Mouse (Mus musculus) heart, embryonic 16.5 days (tissue): ENCODE results near the gene Gnaz. TPM values are rescaled to one million over a fixed set of nuclear protein-coding genes. Genes with fewer than 3 reads are reported as not detected.

Source experiments
- ATAC-seq: fragments of 200-750 bp; cut with Nextera tagmentation; replicated peaks from 2 replicates; pipeline ENCODE4 v1.8.0; 2017; ENCODE audit warnings: moderate number of reproducible peaks; ENCODE audit not compliant: insufficient read depth, low FRiP score; ENCODE audit errors: extremely low read depth
- H3K27ac ChIP-seq: fragments of 300-500 bp; sonication (generic); 2 replicates; pipeline ENCODE4 v1.5.1; 2014; ENCODE audit warnings: mild to moderate bottlenecking, low read length, control low read depth, moderate library complexity
- H3K27me3 ChIP-seq: fragments of 300-500 bp; sonication (generic); 2 replicates; pipeline ENCODE4 v1.6.1; 2014; ENCODE audit warnings: low read length, mixed read lengths; ENCODE audit not compliant: control insufficient read depth, insufficient read depth
- H3K36me3 ChIP-seq: fragments of 300-500 bp; sonication (generic); 2 replicates; pipeline ENCODE4 v1.6.1; 2014; ENCODE audit not compliant: control insufficient read depth, insufficient read depth
- H3K4me1 ChIP-seq: fragments of 300-500 bp; sonication (generic); 2 replicates; pipeline ENCODE4 v1.6.1; 2014; ENCODE audit warnings: low read length, mixed read lengths; ENCODE audit not compliant: control insufficient read depth, insufficient read depth
- H3K4me2 ChIP-seq: fragments of 300-500 bp; sonication (generic); 2 replicates; pipeline ENCODE4 v1.6.1; 2014; ENCODE audit warnings: low read depth, mild to moderate bottlenecking, control low read depth, low read length
- H3K4me3 ChIP-seq: fragments of 300-500 bp; sonication (generic); 2 replicates; pipeline ENCODE4 v1.5.1; 2014; ENCODE audit warnings: mild to moderate bottlenecking, control low read depth, low read length
- H3K9ac ChIP-seq: fragments of 300-500 bp; sonication (generic); 2 replicates; pipeline ENCODE4 v1.6.1; 2014; ENCODE audit warnings: low read length, control low read depth
- H3K9me3 ChIP-seq: fragments of 300-500 bp; sonication (generic); replicated peaks from 2 replicates; pipeline ENCODE4 v1.6.1; 2016; ENCODE audit warnings: low read length; ENCODE audit not compliant: control insufficient read depth
- WGBS: fragments of 180-500 bp; shearing (Covaris S2); extraction: QIAGEN DNeasy Blood & Tissue Kit; methylation state at CpG from one replicate; pipeline ENCODE4 v1.1.7; 2014; 5-methylcytosine and 5-hydroxymethylcytosine counted together
- polyA plus RNA-seq: library from polyadenylated mRNA; unstranded; fragments of >200 nt; fragmentation: Nextera tagmentation; extraction: Ambion mirVana; gene quantifications from 2 replicates; pipeline ENCODE4 v1.2.1, GENCODE M21; 2015

The Gnaz gene
- polyA plus RNA-seq, 1 experiment from 2014 or later: 0.79 TPM

DNA sequence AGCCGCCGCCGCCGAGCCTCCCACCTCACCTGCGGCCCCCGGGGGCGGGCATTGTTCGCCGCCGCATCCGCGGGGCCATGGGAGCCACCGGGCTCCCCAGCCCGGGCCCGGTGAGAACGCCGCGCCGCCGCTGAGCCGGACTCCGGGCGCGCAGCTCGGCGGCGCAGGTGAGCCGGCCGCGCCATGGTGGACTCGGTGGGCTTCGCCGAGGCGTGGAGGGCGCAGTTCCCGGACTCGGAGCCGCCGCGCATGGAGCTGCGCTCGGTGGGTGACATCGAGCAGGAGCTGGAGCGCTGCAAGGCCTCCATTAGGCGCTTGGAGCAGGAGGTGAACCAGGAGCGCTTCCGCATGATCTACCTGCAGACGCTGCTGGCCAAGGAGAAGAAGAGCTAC lies 93.9 kb downstream of the Gnaz start:
- Histone ChIP-seq H3K9me3 (no peaks in the 10 kb centered on the region), H3K9ac (peak overlapping the region; percentile 83), H3K4me1 (peaks cover 37% of the 10 kb centered on the region), H3K4me2 (peak overlapping the region; percentile 77), H3K27ac (no peak overlapping the region), H3K27me3 (peaks cover 24% of the 10 kb centered on the region), H3K4me3 (peak overlapping the region; percentile 77), H3K36me3 (no peaks in the 10 kb centered on the region)
- WGBS: under 1% methylated on average over 36 of the region's 48 CpGs
- peak; percentile 18; the same call in 1 of the 2 replicates for ATAC-seq

DNA sequence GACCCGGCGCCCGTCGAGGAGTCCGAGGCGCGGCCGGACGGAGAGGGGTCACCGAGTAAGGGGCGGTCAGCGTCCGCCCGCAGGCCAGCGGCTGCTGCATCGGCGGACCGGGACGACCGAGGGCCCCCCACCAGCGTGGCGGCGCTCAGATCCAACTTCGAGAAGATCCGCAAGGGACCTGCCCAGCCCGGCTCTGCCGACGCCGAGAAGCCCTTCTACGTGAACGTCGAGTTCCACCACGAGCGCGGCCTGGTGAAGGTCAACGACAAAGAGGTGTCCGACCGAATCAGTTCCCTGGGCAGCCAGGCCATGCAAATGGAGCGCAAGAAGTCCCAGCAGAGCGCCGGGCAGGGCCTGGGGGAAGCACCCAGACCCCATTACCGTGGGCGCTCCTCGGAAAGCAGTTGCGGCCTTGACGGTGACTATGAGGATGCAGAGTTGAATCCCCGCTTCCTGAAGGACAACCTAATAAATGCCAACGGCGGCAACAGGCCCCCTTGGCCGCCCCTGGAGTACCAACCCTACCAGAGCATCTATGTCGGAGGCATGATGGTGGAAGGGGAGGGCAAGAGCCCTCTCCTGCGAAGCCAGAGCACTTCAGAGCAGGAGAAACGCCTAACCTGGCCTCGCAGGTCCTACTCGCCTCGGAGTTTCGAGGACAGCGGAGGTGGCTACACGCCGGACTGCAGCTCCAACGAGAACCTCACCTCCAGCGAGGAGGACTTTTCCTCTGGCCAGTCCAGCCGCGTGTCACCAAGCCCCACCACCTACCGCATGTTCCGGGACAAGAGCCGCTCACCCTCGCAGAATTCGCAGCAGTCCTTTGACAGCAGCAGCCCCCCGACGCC lies 94.6 kb downstream of the Gnaz start:
- Histone ChIP-seq H3K36me3 (no peaks in the 10 kb centered on the region), H3K4me1 (peaks cover 37% of the 10 kb centered on the region), H3K9me3 (no peaks in the 10 kb centered on the region), H3K9ac (peak overlapping the region; percentile 83), H3K27ac (no peak overlapping the region), H3K4me2 (peak overlapping the region; percentile 77), H3K4me3 (peak overlapping the region; percentile 77), H3K27me3 (peaks cover 18% of the 10 kb centered on the region)
- 4% methylated on average over 69 of the region's 71 CpGs for whole genome bisulfite sequencing
- ATAC-seq: no peak

- H3K4me1 ChIP-seq: peaks cover 37% of the 10 kb centered on the region
- no peaks in the 10 kb centered on the region for H3K36me3 ChIP-seq
- H3K4me2 ChIP-seq: peak overlapping the region; percentile 77
- no peak for ATAC-seq
- H3K27ac ChIP-seq: no peak overlapping the region
- WGBS: 15% methylated on average over 6 of the region's 6 CpGs
- no peaks in the 10 kb centered on the region for H3K9me3 ChIP-seq
- peaks cover 14% of the 10 kb centered on the region for H3K27me3 ChIP-seq
- peak overlapping the region; percentile 77 for H3K4me3 ChIP-seq
- H3K9ac ChIP-seq: peak overlapping the region; percentile 83
Measured at GRCm38 (mm10) chr10:75062189-75062561, 95.2 kb downstream of the Gnaz start.

DNA sequence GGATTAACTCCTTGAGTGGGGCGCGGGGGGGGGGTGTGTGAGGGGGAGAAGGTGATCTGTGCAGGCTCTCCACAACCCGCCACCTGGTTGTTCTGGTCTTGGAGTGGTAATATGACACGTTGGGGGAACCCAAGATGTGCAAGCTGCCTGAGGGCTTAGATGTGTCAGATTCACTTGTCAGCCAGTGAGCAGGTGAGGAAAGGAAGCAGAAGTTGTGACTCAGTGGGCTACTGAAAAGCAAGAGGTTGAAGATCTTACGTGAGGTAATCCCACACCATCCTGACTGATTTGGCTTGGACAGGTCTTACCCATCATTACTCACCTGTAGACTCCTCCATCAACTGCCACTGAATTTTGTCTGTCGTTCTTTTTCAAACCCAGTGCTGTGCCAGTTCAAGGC lies 95.6 kb downstream of the Gnaz start:
- peaks cover 40% of the 10 kb centered on the region for H3K4me1 ChIP-seq

DNA sequence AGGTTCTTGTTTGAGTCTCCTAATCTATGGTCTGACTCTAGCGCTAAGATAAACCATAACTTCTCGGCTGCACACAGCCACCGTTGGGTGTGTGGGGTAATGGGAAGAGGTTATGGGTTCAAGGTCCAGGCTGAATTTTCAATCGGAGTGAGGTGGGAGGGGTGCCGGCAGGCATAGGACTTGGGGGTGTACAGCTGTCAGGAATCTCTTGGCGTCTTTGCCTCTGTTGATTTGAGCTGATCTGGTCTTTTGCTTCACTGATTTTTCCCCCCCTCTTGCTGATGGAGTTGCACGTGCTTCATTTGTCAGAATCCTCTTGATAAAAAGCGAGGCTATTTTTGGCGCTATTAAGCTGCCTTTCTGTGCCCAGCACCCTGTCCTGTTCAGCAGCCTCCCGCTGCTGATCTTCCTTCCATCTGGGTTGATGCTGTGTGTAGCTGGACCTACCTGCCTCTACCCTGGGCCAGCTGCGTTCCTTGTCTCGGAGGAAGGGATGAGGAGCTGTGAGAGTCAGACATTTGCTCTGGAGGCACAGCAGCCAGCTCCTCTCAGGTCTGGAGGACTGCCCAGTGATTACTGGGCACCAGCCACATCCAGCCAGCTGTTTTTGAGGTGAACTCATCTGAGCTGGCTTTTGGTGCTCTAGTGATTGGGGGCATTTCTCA lies 96.5 kb downstream of the Gnaz start:
- no peak for ATAC-seq
- Histone ChIP-seq H3K4me2 (peak overlapping the region; percentile 77), H3K27ac (peak overlapping the region; percentile 37; the same call in 1 of the 2 replicates), H3K36me3 (no peaks in the 10 kb centered on the region), H3K9ac (0 out of 2 replicates have a peak overlapping the region, but pooled peaks have one; percentile 43), H3K9me3 (no peaks in the 10 kb centered on the region), H3K4me3 (peak overlapping the region; percentile 77), H3K27me3 (peaks cover 6% of the 10 kb centered on the region), H3K4me1 (peaks cover 40% of the 10 kb centered on the region)
- WGBS: 29% methylated on average over 12 of the region's 12 CpGs

More for the DNA sequence above, 95.6 kb downstream of the Gnaz start:
- no peak for ATAC-seq
- peak overlapping the region; percentile 77 for H3K4me2 ChIP-seq
- peaks cover 9% of the 10 kb centered on the region for H3K27me3 ChIP-seq
- H3K27ac ChIP-seq: no peak overlapping the region
- H3K9ac ChIP-seq: peak overlapping the region; percentile 83; the same call in 1 of the 2 replicates
- WGBS: 42% methylated on average over 6 of the region's 6 CpGs
- peak overlapping the region; percentile 77 for H3K4me3 ChIP-seq
- H3K36me3 ChIP-seq: no peaks in the 10 kb centered on the region
- no peaks in the 10 kb centered on the region for H3K9me3 ChIP-seq

DNA sequence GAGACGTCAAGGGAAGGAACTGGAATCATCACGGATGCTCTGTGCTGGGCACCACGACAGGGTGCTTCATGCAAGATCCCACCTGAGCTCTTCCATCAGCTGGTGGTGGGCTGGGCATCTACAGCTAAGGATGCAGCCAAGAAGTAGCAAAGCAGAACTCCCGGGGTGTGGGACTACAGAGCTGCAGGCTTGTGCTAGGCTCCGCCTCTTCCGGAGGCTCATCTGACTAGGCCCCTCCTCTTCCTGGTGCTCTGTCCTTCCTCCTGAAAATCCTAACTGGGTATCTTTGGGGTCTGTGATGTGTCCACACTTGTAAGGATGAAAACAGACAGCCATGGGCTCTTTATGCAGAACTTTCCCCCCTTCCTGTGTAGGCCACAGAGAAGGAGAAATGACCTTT lies 98.7 kb downstream of the Gnaz start:
- Histone ChIP-seq H3K36me3 (no peaks in the 10 kb centered on the region), H3K27me3 (peaks cover 6% of the 10 kb centered on the region), H3K4me1 (peaks cover 39% of the 10 kb centered on the region), H3K9me3 (no peaks in the 10 kb centered on the region), H3K9ac (no peak overlapping the region), H3K4me3 (no peak overlapping the region), H3K27ac (no peak overlapping the region), H3K4me2 (no peak overlapping the region)
- 84% methylated on average over 6 of the region's 6 CpGs for WGBS
- ATAC-seq: no peak

Other genes starting within 250 kb of the Gnaz start
- 0.37 and 0.60 TPM in 2 replicates for gene Rsph14, start 65.4 kb downstream of the Gnaz start, polyA plus RNA-seq
- gene Rab36, start 69.9 kb downstream of the Gnaz start, polyA plus RNA-seq: 1.7 and 3.1 TPM in 2 replicates
- gene Bcr, start 93.4 kb downstream of the Gnaz start, polyA plus RNA-seq: 9.8 and 10.6 TPM in 2 replicates
- 20.4 and 25.8 TPM in 2 replicates for gene Specc1l, start 244.9 kb downstream of the Gnaz start, polyA plus RNA-seq